Mouse (Mus musculus) lung, postnatal 25 days (tissue): ENCODE results near the gene Bmper.

Source experiments
- DNase-seq: peaks from one replicate; pipeline ENCODE4 v3.0.0; 2022; ENCODE audit warnings: low spot score

The Bmper gene

DNA sequence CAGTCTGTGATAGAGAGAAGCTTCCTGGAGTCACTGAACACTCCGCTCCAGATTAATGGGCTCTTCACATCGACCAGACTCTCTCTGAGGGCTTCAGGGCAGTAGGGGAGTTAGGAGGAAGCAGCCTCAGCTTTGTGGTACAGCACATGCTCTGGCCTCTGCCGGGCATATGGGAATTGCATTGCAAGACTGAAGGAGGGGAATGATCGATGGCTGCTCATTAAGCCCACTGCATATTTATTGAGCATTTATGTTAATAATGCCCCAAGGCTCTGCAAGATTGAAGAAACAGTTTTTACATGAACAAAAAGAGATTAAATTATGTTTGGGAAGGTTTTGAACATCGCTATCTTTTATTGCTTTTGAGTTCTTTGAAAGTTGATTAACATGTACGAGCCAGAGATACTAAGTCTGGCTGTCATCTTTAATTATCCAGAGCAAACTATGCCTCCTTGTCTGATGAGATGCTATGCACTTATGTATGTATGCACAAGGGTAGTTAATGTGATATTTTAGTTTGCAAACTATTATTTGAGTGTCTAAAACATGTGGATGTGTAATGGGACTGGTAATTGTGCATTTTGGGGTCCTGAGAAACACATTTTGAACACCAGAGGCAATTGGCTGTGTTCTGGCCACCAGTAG is 13.9 kb downstream of the Bmper start:
- DNase-seq: no peak

- DNase-seq: no peak
Observed at GRCm38 (mm10) chr9:23239011-23239410, 16.1 kb downstream of the Bmper start.

GRCm38 (mm10) chr9:23242911-23243310 is 20.0 kb downstream of the Bmper start:
- peak; percentile 42 for DNase-seq

DNA sequence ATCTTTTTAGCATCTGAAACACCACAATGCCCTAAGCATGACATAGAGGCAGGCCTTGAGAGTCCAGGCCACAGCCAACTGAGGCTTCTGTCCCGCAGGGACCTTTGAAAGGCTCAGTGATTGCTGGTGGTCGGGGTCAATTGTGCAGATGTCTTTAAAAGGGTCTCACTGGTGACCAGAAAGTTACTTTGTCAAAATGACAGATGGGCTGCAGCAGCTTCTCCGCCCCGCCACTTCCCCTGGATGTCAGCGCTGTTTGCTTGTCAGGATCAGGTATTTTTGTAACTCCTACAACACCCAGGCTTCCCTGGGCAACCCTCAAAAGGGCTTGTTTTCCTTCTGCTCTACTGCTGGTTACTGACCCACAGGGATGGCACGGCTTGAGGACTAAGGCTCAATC is 21.0 kb downstream of the Bmper start:
- DNase-seq: no peak

DNA sequence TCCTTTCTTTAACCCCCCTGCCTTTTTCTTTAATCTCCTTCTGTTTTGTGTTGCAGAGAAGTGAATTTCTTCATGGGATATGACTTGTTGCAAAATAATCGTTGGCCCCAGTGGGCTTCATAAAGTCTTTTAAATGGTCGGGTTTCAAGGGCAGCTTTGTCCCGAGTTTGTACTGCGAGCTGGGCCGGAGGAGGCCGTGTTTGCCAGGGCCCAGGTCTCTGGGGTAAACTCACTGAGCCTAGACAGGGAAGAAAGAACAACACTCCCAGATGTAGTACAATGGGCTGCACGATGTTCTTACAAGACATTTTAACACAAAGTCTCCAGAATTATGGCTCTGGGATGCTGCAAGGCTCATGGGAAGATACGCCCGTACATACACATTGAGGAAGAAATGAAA is 23.5 kb downstream of the Bmper start:
- DNase-seq: no peak

GRCm38 (mm10) chr9:23250026-23250425 is 27.1 kb downstream of the Bmper start:
- peak; percentile 75 for DNase-seq

DNA sequence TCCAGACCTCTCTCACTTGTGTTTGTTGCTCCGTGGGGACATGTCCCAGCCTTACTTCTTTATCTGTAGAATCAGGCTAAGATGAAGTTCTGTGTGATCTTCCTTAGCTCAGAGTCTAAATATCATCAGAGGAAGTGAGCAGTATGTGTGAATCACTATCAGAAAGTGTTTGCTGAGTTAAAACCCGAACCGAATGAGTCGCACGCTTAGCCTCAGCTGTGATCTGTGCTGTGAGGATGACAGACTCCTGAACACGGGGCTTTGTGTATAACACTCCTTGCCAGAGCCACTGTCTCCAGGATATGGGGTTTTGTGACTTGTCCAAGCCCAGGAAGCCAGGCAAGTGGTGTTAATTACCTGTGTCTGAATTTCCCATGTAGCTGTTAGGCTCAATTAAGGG is 28.1 kb downstream of the Bmper start:
- no peak for DNase-seq

DNA sequence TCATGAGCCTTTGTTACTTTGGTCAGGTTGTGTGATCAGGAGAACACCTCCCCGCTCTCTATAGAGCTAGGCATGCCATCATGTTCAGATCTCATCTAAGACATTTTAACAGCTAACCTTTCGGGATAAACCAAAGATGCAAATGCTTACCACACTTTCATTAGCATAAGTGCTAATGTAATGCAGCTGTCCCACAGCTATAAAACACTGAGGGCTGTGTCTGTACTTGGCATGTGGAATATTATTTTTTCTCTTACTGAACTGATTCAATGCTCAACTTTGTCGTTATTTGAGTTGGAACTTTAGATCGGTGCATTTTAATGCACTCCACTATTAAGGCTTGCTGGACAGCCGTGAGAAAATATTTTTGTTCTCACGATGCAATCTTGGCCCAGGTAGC is 30.7 kb downstream of the Bmper start:
- DNase-seq: no peak

- DNase-seq: no peak
Observed at GRCm38 (mm10) chr9:23254237-23255214, 31.6 kb downstream of the Bmper start.

DNA sequence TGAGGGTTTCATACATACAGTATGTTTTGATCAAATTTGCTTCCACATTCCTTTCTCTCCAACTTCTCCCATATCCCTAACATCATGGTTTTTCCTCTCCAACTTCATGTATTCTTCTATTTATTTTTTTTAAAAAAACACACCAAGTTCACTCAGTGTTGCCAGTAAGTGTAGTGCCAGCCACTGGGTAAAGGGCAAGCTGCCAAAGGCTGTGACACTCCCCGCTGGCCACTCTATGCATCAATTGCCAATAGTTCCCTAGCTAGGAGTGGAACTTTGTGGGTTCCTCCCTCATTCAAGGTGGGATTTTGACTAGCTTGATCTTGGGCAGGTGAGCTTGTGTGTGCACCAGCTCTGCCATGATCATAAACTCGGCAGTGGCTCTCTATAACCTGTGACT is 33.0 kb downstream of the Bmper start:
- no peak for DNase-seq

DNA sequence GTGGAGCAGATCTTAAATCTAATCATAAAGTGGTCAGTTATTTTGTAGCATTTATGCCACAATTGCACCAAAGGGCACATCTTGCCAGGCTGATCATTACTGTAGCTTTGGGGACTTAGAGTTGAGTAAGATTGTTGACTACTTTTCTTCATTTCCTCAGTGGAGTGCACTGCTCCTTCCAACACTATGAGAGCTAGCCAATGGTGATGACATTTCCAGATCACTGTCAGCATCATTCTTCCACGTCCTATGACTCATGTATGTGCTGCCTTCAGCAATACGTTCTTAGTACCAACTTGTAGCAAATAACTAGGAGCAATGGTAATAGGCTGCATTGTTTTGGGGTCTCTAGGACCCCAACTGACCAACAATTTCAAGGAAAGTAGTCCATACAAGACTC is 33.7 kb downstream of the Bmper start:
- DNase-seq: no peak

- DNase-seq: no peak
Observed at GRCm38 (mm10) chr9:23261834-23262233, 39.0 kb downstream of the Bmper start.

GRCm38 (mm10) chr9:23262851-23263250 is 40.0 kb downstream of the Bmper start:
- DNase-seq: no peak

GRCm38 (mm10) chr9:23264471-23264870 is 41.6 kb downstream of the Bmper start:
- DNase-seq: no peak

- no peak for DNase-seq
Observed at GRCm38 (mm10) chr9:23268609-23269008, 45.7 kb downstream of the Bmper start.

DNA sequence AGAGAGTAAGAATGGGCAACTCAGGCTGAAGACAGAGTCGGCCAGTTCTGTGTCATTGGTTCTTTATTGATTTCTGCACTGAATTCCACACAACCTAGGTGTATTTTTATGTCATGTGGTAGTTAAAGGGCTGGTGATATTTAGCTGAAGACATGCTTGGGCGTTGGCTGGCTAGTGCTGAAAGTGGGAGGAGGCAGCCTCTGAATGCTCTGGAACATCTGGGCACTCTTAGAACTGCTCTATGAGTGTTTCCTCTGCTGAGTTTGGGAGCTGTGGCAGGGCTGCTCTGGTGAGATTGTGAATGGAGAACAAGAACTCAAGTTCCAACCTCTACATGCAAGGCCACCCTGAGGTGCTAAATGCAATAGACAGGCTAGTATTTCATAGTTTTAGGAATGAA is 46.2 kb downstream of the Bmper start:
- no peak for DNase-seq

GRCm38 (mm10) chr9:23276244-23276643 is 53.4 kb downstream of the Bmper start:
- DNase-seq: no peak

DNA sequence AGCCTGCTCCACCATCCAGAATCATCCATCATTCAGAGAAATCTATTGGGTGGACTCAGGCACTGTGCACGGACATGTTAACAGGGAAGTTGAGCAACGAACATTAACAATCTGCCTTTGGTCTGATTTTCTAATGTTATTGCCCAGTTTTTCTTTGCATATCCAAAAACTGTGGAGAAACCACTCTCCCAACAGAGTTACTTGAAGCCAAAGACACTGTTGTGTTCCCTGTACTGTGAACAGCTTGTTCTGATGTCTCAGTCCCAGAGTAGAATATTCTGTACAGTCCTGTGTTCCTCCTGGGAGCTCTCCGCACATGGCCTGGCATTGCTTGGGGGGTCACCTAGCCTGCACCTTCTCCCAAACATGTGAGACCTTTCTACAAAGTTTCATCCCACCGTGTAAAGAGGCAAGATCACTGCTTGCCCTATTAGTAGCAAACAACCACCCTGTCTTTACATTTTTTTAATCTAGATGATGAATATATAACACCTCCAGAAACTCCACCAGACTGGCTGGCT is 62.1 kb downstream of the Bmper start:
- DNase-seq: no peak

DNA sequence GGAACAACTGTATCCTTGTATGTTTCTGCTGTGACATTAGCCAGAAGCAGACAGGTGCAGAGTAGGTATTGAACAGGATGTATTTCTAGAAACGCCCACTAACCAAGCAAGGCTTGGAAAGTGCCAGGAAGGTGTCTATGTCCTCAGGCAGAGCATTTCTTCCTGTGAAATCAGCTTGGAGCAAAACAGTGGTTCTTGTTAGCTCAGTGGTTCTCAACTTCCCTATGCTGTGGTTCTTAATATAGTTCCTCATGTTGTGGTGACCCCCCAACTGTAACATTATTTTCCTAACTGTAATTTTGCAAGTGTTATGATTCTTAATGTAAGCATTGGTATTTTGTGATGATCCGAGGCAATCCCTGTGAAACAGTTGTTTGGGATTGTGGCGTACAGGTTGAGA is 70.7 kb downstream of the Bmper start:
- DNase-seq: no peak

GRCm38 (mm10) chr9:23295569-23295968 is 72.7 kb downstream of the Bmper start:
- DNase-seq: no peak

DNA sequence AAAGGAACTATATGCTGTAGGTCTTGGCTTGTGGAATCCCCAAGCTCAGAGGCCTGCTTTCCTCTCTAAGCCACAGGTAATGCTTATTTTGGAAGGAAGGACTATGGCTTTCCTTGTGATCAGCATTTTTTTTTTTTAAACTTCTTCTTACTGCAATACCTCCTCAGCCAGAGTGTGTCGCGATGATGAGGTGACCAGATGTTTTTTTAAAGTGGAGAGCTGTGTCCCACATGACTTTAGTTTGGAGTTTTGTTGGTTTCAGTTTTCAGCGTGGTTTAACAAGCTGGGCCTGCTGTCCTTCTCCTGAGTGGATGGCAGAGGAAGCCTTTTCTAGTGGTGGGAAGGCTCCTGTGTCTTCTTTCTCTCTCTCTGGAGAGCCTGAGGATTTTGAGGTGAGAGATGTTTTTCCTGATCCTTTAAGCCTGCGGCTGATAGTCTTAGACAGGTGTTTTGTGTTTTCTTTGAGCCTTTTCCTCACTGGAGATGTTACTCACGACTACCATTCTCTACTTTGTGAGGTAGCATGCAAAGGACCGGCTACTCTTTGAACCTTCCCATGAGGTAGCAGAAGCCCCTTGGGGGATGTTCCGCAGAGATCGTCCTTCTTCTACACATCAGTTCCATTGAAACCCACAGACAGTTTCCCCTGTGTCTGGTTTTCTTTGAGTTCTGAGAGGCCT is 74.8 kb downstream of the Bmper start:
- no peak for DNase-seq

- no peak for DNase-seq
Observed at GRCm38 (mm10) chr9:23300376-23300775, 77.5 kb downstream of the Bmper start.

DNA sequence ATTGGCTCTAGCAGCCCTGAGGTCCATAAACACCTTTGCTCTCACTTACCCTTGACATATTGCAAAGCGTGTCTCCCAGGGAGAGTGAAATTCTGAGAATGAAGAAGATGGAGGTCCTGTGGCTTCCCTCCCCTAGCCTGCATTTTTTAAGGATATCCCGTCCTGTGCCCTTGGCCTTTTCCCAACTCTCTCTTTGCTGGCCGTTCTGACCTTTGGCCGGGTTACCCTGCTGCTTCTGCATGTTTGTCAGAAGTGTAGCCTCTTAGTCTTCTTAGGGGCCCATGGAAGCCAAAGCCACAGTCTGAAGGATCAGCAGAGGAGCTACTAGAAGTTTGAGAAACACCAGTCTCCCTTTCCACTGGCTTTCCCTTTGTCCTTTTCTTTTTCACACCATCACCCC is 82.8 kb downstream of the Bmper start:
- no peak for DNase-seq
